Mouse (Mus musculus) embryonic facial prominence, embryonic 15.5 days (tissue): ENCODE results near the gene Pde1c. TPM values are rescaled to one million over a fixed set of nuclear protein-coding genes. Genes with fewer than 3 reads are reported as not detected.

Source experiments
- ATAC-seq: fragments of 200-750 bp; cut with Nextera tagmentation; 2 replicates; pipeline ENCODE4 v1.8.0; 2017; ENCODE audit warnings: low read depth, moderate TSS enrichment; ENCODE audit not compliant: insufficient number of reproducible peaks, low FRiP score, low TSS enrichment
- H3K27ac ChIP-seq: fragments of 300-500 bp; sonication (generic); replicated peaks from 2 replicates; pipeline ENCODE4 v1.5.1; 2015; ENCODE audit warnings: mild to moderate bottlenecking, inconsistent platforms
- H3K27me3 ChIP-seq: fragments of 300-500 bp; sonication (generic); 2 replicates; pipeline ENCODE4 v1.6.1; 2015; ENCODE audit warnings: inconsistent platforms
- H3K36me3 ChIP-seq: fragments of 300-500 bp; sonication (generic); 2 replicates; pipeline ENCODE4 v1.6.1; 2015; ENCODE audit warnings: mild to moderate bottlenecking, inconsistent platforms
- H3K4me1 ChIP-seq: fragments of 300-500 bp; sonication (generic); 2 replicates; pipeline ENCODE4 v1.6.1; 2015; ENCODE audit warnings: inconsistent platforms
- H3K4me2 ChIP-seq: fragments of 300-500 bp; sonication (generic); replicated peaks from 2 replicates; pipeline ENCODE4 v1.6.1; 2015; ENCODE audit warnings: mild to moderate bottlenecking, inconsistent platforms
- H3K4me3 ChIP-seq: fragments of 300-500 bp; sonication (generic); replicated peaks from 2 replicates; pipeline ENCODE4 v1.5.1; 2015; ENCODE audit warnings: mild to moderate bottlenecking, inconsistent platforms
- H3K9ac ChIP-seq: fragments of 300-500 bp; sonication (generic); 2 replicates; pipeline ENCODE4 v1.6.1; 2015; ENCODE audit warnings: inconsistent platforms
- H3K9me3 ChIP-seq: fragments of 300-500 bp; sonication (generic); replicated peaks from 2 replicates; pipeline ENCODE4 v1.6.1; 2016; ENCODE audit warnings: inconsistent platforms
- WGBS: fragments of 180-500 bp; shearing (Covaris S2); methylation state at CpG from one replicate; pipeline ENCODE4 v1.1.7; 2015; 5-methylcytosine and 5-hydroxymethylcytosine counted together
- polyA plus RNA-seq: library from polyadenylated mRNA; unstranded; fragments of >200 nt; fragmentation: Nextera tagmentation; extraction: Ambion mirVana; gene quantifications from 2 replicates; pipeline ENCODE4 v1.2.1, GENCODE M21; 2015

Gene Pde1c
- polyA plus RNA-seq, 1 experiment from 2014 or later: 4.1 TPM

- 77% methylated on average over 1 of the region's 1 CpGs for WGBS
- no peaks in the 10 kb centered on the region for H3K36me3 ChIP-seq
- no peaks in the 10 kb centered on the region for H3K27me3 ChIP-seq
- H3K4me2 ChIP-seq: no peak overlapping the region
- H3K27ac ChIP-seq: no peak overlapping the region
- no peaks in the 10 kb centered on the region for H3K4me1 ChIP-seq
- ATAC-seq: no peak
- no peaks in the 10 kb centered on the region for H3K9me3 ChIP-seq
- H3K9ac ChIP-seq: no peak overlapping the region
- no peak overlapping the region for H3K4me3 ChIP-seq
Measured at GRCm38 (mm10) chr6:56191426-56192140, 377.3 kb downstream of the Pde1c start.

DNA sequence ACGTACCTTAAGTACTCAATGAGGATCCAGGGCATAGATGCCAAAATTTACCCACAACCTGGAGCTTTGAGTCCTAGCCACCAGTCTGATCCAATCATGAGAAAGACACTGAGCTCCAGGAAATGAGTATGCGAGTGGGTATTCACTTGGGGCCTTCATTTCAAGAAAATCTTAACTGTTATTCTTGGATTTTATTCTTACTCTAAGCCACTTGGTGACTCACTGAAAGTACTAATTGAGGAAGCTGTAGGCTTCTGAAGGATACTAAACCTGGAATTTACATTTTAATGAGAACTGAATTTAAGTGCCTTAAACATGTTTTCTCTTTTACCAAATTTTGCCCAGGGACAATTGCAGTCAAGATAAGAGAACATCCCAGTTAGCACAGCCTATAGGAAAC, 392.4 kb downstream of the Pde1c start:
- Histone ChIP-seq H3K9me3 (no peaks in the 10 kb centered on the region), H3K36me3 (no peaks in the 10 kb centered on the region), H3K4me3 (no peak overlapping the region), H3K4me2 (no peak overlapping the region), H3K27ac (no peak overlapping the region), H3K4me1 (no peaks in the 10 kb centered on the region), H3K27me3 (no peaks in the 10 kb centered on the region), H3K9ac (no peak overlapping the region)
- 93% methylated on average over 2 of the region's 2 CpGs for WGBS
- ATAC-seq: no peak

DNA sequence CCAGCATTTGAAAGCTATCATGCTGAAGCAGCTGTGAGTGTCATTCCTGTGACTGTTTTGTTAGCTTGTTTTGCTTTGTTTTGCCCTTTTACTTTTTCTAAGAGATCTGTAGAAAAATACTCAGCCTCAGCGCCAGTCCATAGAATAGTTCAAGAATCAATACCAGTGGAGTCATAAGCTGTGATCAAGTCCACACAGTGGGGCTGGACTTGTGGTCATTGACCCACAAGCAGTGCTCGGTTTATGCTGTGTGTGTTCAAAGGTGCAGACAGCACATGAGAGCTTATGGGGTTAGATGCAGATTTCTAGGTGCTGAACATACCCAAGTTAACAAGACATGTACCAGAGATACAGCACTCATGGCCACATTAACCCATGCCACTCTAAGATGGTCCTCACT, 396.7 kb downstream of the Pde1c start:
- H3K36me3 ChIP-seq: no peaks in the 10 kb centered on the region
- no peak overlapping the region for H3K9ac ChIP-seq
- ATAC-seq: no peak
- 77% methylated on average over 2 of the region's 2 CpGs for WGBS
- H3K27ac ChIP-seq: no peak overlapping the region
- H3K4me3 ChIP-seq: no peak overlapping the region
- no peaks in the 10 kb centered on the region for H3K9me3 ChIP-seq
- no peaks in the 10 kb centered on the region for H3K27me3 ChIP-seq
- H3K4me1 ChIP-seq: no peaks in the 10 kb centered on the region
- H3K4me2 ChIP-seq: no peak overlapping the region

DNA sequence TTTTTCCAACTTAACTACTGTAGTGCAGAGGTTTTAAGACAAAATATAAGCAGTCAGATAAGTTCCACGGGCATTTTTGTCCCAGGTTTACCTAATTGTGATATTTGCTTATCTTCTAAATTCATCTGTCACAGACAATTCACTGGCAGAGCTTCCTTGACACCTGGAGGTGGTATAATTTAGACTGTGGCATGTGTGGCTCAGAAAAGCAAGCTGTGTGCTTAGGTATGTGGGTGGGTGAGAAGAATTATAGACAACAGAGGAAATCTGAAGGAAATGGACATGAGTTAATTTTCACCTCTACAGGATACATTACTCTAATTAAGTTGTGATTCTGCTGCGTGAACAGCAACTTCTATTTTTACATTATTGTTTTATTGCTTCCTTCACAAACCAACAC, 400.2 kb downstream of the Pde1c start:
- H3K4me2 ChIP-seq: no peak overlapping the region
- H3K27ac ChIP-seq: no peak overlapping the region
- no peaks in the 10 kb centered on the region for H3K4me1 ChIP-seq
- no peaks in the 10 kb centered on the region for H3K9me3 ChIP-seq
- no peaks in the 10 kb centered on the region for H3K27me3 ChIP-seq
- no peak for ATAC-seq
- no peak overlapping the region for H3K9ac ChIP-seq
- WGBS: 60% methylated on average over 2 of the region's 2 CpGs
- no peaks in the 10 kb centered on the region for H3K36me3 ChIP-seq
- no peak overlapping the region for H3K4me3 ChIP-seq

DNA sequence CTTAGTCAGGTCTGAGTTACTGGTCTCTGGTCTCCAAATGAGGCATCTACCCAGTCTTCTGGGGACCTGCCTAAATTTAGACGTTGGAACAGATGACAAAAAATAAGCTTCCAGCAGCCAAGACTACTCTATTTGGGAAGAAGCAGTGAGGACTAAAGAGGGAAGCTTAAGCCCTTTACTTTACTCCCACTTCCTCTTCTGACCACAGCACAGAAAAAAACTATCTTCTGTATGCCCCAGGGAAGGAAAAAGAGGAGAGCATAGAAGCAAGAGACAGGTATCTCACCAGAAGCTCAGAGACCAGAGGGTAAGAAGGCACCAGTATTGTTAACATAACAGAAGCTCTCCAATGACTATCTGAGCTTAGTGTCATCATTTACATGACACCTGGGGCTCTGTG, 410.7 kb downstream of the Pde1c start:
- no peaks in the 10 kb centered on the region for H3K36me3 ChIP-seq
- 57% methylated on average over 1 of the region's 1 CpGs for WGBS
- no peaks in the 10 kb centered on the region for H3K9me3 ChIP-seq
- ATAC-seq: no peak
- no peak overlapping the region for H3K4me3 ChIP-seq
- H3K4me2 ChIP-seq: no peak overlapping the region
- H3K27ac ChIP-seq: no peak overlapping the region
- no peaks in the 10 kb centered on the region for H3K4me1 ChIP-seq
- H3K27me3 ChIP-seq: no peaks in the 10 kb centered on the region
- no peak overlapping the region for H3K9ac ChIP-seq

- no peak overlapping the region for H3K4me2 ChIP-seq
- ATAC-seq: no peak
- no peaks in the 10 kb centered on the region for H3K27me3 ChIP-seq
- H3K36me3 ChIP-seq: no peaks in the 10 kb centered on the region
- H3K4me3 ChIP-seq: no peak overlapping the region
- no peak overlapping the region for H3K27ac ChIP-seq
- H3K9ac ChIP-seq: no peak overlapping the region
- WGBS: 87% methylated on average over 3 of the region's 3 CpGs
- no peaks in the 10 kb centered on the region for H3K4me1 ChIP-seq
- H3K9me3 ChIP-seq: no peaks in the 10 kb centered on the region
Measured at GRCm38 (mm10) chr6:56156836-56157235, 412.1 kb downstream of the Pde1c start.

GRCm38 (mm10) chr6:56130493-56131159, 438.3 kb downstream of the Pde1c start:
- ATAC-seq: no peak
- Histone ChIP-seq H3K9me3 (no peaks in the 10 kb centered on the region), H3K36me3 (no peaks in the 10 kb centered on the region), H3K4me2 (no peak overlapping the region), H3K9ac (no peak overlapping the region), H3K27me3 (no peaks in the 10 kb centered on the region), H3K4me1 (no peaks in the 10 kb centered on the region), H3K4me3 (no peak overlapping the region), H3K27ac (no peak overlapping the region)
- 51% methylated on average over 3 of the region's 3 CpGs for WGBS

DNA sequence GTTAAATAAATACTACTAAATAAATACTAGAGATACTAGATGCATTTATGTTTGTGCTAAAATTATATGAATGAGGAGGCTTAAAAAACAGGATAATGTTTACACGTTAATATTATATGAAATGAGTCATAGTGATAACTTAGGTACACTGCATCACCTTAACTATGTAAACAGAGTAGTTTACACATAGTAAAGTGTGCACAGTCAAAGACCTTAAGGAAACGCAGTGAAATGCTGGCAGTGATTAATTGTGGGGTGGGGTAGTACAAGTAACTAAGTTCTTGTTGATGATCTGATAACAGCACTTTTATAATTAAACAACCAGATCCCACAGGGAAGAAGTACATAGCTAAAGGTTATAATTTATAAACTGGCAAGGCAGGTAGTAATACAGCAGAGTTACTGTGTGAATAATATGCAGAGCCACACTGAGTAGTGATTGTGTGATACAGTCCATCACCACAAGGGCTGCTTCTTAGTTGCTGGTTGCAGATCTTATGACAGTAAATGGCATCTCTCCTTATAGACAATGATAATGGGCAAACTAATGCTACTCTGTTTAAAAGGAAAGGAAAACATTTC, 469.3 kb downstream of the Pde1c start:
- no peak for ATAC-seq
- H3K36me3 ChIP-seq: no peaks in the 10 kb centered on the region

DNA sequence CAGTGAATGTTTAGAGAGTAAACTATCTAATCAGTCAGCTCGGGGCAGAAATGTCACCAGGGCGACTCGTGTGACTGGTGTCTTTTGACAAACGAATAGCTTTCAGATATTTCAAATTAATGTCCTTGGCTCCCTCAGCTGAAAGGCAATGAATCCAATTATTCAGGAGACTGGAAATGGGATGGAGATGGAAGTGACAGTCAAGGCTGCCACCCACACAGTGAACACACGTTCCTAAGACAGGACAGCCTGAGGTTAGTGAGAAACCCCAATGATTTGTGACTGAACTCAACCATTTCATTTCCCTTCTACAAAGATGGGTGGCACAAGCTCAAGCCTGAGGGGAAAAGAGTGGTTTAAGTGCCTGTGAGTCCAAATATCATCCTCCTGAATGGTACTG, 470.5 kb downstream of the Pde1c start:
- Histone ChIP-seq H3K27ac (no peak overlapping the region), H3K9ac (no peak overlapping the region), H3K4me3 (no peak overlapping the region), H3K4me1 (no peaks in the 10 kb centered on the region), H3K27me3 (no peaks in the 10 kb centered on the region), H3K4me2 (no peak overlapping the region), H3K9me3 (0 out of 2 replicates have a peak, but pooled peaks cover 4% of the 10 kb centered on the region), H3K36me3 (no peaks in the 10 kb centered on the region)
- no peak for ATAC-seq
- WGBS: 62% methylated on average over 5 of the region's 5 CpGs

More for the DNA sequence above, 469.3 kb downstream of the Pde1c start:
- H3K9ac ChIP-seq: no peak overlapping the region
- no peaks in the 10 kb centered on the region for H3K27me3 ChIP-seq
- H3K27ac ChIP-seq: no peak overlapping the region
- whole genome bisulfite sequencing: 69% methylated on average over 2 of the region's 2 CpGs
- H3K4me1 ChIP-seq: no peaks in the 10 kb centered on the region
- no peak overlapping the region for H3K4me3 ChIP-seq
- H3K9me3 ChIP-seq: 0 out of 2 replicates have a peak, but pooled peaks cover 4% of the 10 kb centered on the region
- H3K4me2 ChIP-seq: no peak overlapping the region

GRCm38 (mm10) chr6:56076378-56076805, 492.5 kb downstream of the Pde1c start:
- Histone ChIP-seq H3K27me3 (no peaks in the 10 kb centered on the region), H3K4me2 (no peak overlapping the region), H3K9me3 (no peaks in the 10 kb centered on the region), H3K4me3 (no peak overlapping the region), H3K36me3 (no peaks in the 10 kb centered on the region), H3K27ac (no peak overlapping the region), H3K9ac (no peak overlapping the region), H3K4me1 (no peaks in the 10 kb centered on the region)
- no peak for ATAC-seq
- 46% methylated on average over 4 of the region's 4 CpGs for WGBS

DNA sequence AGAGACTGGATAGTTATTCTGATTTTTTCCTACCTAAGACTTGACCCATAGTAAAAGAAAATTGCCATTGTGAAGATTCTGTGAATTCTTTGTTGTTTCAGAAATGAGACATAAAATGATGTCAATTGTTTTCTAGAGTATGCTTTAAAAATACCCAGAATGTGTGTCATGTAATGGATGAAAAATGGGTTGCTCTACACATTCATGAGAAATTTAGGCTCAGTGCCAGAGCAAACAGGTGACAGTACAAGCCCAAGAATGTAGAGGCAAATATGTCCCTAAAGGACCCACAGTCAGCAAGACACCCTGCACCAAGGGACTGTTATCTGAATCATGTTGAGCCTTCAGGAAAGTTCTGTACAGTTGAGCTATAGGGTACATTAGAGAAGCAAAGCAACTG, 500.4 kb downstream of the Pde1c start:
- ATAC-seq: no peak
- H3K4me2 ChIP-seq: no peak overlapping the region
- no peaks in the 10 kb centered on the region for H3K27me3 ChIP-seq
- no peak overlapping the region for H3K27ac ChIP-seq
- H3K36me3 ChIP-seq: no peaks in the 10 kb centered on the region
- H3K9me3 ChIP-seq: no peaks in the 10 kb centered on the region
- no peak overlapping the region for H3K9ac ChIP-seq
- H3K4me1 ChIP-seq: no peaks in the 10 kb centered on the region
- no peak overlapping the region for H3K4me3 ChIP-seq
